Mouse (Mus musculus) Patski (cell line): Measurements from ENCODE around the gene RPS10-NUDT3. TPM values are rescaled to one million over a fixed set of nuclear protein-coding genes. Genes with fewer than 3 reads are reported as not detected.
A peak's percentile ranks its signal among the peaks of the same experiment; 100 is the strongest.

Experiments
- ATAC-seq: fragments of 100-300 bp; one replicate; pipeline ENCODE4 v1.8.0; 2021
- CTCF ChIA-PET: fragments of 350-600 bp; sonication (Branson Sonifier 250); formaldehyde crosslinking; loops from one replicate; lab custom pipeline; 2022; ENCODE audit warnings: inconsistent platforms; lab: Charles Lee
- POLR2A ChIA-PET: fragments of 350-600 bp; sonication (Branson Sonifier 250); formaldehyde crosslinking; loops from one replicate; lab custom pipeline; 2022; ENCODE audit warnings: antibody characterized with exemption, inconsistent platforms; lab: Charles Lee
- DNase-seq: peaks from one replicate; pipeline ENCODE4 v3.0.0-alpha.2; 2011; ENCODE audit warnings: low read depth, low spot score
- H3K27me3 ChIP-seq: fragments of 371-371 bp; one replicate; pipeline ENCODE4 v1.5.1; 2021
- CTCF ChIP-seq: fragments of 100-300 bp; IDR thresholded peaks from one replicate; pipeline ENCODE4 v1.5.1; 2021
- in situ Hi-C: fragments of 300-500 bp; cut with MboI; formaldehyde crosslinking; loops from 3 replicates; pipeline ENCODE4 v1.11.1; 2018; ENCODE audit warnings: low pct_unique_long_range_greater_than_20kb, mixed read lengths
- polyA plus RNA-seq: library from polyadenylated mRNA; unstranded; gene quantifications from one replicate; pipeline ENCODE4 v1.2.3, GENCODE M21; 2021

Gene RPS10-NUDT3
- polyA plus RNA-seq, 1 experiment from 2014 or later, result 1.7 TPM

DNA sequence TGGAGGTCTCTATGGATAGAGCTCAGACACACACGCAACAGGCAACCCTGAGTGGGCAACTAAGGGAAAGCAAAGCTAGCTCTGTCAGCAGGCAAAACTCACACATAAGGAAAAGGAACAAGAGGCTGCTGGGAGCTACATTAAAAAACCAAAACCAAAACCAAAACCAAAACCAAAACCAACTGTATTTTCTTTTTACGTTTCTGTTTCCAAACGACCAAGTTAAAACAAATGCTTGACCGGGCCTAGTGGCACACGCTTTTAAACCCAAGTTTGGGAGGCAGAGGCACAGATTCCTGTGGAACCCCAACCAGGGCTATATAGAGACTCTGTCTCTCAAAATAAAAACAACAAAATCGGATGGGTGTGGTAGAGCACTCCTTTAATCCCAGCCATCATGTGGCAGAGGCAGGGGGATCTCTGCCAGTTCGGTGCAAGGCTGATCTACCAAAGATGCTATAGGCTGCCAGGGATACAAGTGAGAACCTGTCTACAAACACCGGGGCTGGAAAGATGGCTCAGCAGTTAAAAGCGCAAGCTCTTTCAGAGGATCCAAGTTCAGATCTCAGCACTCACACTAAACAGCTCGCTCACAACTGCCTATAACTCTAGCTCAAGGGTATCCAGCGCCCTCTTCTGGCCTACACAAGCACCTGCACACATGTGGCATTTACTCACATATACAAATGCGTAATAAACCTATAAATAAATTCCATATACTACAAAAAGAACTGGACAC, 43.0 kb downstream of the RPS10-NUDT3 start:
- in situ Hi-C loops, result no loop called here
- no peaks in the 10 kb centered on the region for H3K27me3 ChIP-seq
- no peak for TF ChIP-seq CTCF
- CTCF ChIA-PET, result interaction anchor here (1.1 kb wide), 1 partner anchor 15 kb away, joined by 3 read pairs; no protein-coding TSS in a partner anchor
- ATAC-seq, result no peak
- POLR2A ChIA-PET, result interaction anchor here (1.0 kb wide), 1 partner anchor 13 kb away, joined by 3 read pairs; no protein-coding TSS in a partner anchor
- DNase-seq, result no peak

DNA sequence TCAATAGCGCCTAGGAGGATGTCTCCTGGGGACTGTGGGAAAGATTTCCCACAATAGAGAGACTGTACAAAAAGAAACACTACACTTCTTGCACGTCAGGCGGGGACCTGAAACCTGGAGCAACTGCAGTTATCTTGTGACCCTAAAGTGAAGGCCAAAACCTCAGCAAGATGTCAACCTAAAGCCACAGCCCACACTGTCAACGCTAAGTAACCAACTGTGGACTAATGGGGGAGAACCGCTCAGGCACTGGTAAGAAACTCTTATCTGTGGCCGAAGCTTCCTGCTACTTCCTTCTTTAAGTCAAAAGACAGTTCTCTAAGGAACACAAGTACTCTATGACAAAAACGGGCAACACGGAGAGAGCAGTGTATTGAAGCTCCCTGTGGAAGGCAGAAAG, 46.8 kb downstream of the RPS10-NUDT3 start:
- POLR2A ChIA-PET, result no interaction called here
- no peak for TF ChIP-seq CTCF
- CTCF ChIA-PET, result no interaction called here
- in situ Hi-C loops, result no loop called here
- no peak for DNase-seq
- H3K27me3 ChIP-seq, result no peaks in the 10 kb centered on the region
- no peak for ATAC-seq

DNA sequence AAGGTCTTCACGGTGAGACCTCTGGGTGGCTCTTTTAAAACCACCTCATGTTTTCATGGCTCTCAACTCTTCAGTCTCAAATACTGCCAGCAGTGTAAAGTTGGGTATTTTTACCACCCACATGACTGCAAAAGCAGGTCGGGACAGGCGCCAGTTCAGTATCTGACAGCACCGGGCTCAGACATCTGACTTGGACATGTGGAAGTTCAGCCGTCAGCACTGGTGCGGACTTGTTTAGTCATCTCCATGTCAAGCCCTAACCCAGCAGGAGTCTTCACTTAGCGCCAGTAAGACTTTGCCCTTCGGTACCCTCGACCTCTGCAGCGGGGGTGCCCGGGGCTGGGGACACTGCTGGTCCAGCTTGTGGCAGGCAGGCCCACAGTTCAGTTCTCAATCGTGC, 47.8 kb downstream of the RPS10-NUDT3 start:
- ATAC-seq (no peak), DNase-seq (no peak)
- no peaks in the 10 kb centered on the region for H3K27me3 ChIP-seq
- POLR2A ChIA-PET, result no interaction called here
- no peak for TF ChIP-seq CTCF
- CTCF ChIA-PET, result no interaction called here
- in situ Hi-C loops, result no loop called here

- TF ChIP-seq CTCF, result no peak
- H3K27me3 ChIP-seq, result no peaks in the 10 kb centered on the region
- CTCF ChIA-PET, result no interaction called here
- DNase-seq (no peak), ATAC-seq (no peak)
- in situ Hi-C loops, result no loop called here
- POLR2A ChIA-PET, result no interaction called here
These were observed 48.4 kb downstream of the RPS10-NUDT3 start for GRCm38 (mm10) chr17:27586661-27587060.

- in situ Hi-C loops, result no loop called here
- ATAC-seq (no peak), DNase-seq (no peak)
- TF ChIP-seq CTCF, result no peak
- no peaks in the 10 kb centered on the region for H3K27me3 ChIP-seq
- POLR2A ChIA-PET, result interaction anchor here (1.0 kb wide), 1 partner anchor 52 kb away, joined by 3 read pairs; the partner anchor contains the start of gene RPS10-NUDT3
- CTCF ChIA-PET, result no interaction called here
These were observed 51.7 kb downstream of the RPS10-NUDT3 start for GRCm38 (mm10) chr17:27583185-27583894.

DNA sequence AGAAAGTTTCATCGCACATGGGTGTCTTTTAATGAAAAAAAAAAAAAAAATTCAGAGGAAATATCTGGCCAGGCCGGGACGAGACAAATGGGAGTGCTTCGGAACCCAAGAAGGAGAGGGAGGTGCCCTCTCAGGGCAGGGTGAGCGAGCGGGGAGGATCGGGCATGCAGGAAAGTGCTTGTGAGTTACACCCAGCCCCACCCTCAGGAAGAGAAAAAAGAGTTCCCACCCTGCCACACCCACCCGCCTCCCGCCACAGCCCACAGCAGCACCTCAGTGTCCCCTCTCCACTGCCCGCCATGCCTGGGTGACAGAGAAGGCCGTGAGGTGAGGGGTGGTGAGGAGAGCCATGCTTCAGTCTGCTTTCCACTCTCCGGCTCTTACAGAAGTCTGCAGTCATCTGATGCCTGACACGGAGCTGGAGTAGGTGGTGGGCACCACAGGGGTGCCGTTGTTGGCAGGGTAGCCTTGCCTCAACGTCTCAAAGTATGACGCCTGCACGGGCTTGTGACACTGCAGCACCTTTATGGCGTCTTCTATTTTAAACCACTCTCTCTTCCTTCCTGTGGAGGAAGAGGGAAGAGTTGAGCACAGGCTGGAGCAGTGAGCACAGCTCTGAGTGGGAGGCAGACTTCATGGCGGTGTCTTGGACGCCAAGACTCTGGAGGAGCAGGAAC, 54.5 kb downstream of the RPS10-NUDT3 start:
- no peaks in the 10 kb centered on the region for H3K27me3 ChIP-seq
- CTCF ChIA-PET, result no interaction called here
- in situ Hi-C loops, result no loop called here
- no peak for TF ChIP-seq CTCF
- POLR2A ChIA-PET, result no interaction called here
- DNase-seq (no peak), ATAC-seq (no peak)

DNA sequence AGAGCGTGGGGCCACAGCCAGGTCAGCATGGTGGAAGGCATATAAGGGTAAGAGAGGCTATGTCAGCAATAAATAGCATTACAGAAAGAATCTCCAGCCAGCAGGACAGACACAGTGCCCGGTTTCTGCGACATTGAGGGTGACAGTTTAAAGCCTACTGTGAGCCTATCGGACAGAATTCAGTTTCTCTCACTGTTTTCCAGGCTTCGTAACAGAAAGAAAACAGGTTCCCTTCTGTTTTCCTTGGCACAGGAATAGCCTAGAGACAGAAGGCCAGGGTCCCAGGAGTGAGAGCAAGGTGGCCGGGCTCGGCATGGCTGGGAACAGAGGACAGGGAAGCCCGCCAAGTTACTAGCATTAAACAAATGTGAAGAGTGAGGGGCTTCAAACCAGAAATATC, 55.2 kb downstream of the RPS10-NUDT3 start:
- no peaks in the 10 kb centered on the region for H3K27me3 ChIP-seq
- TF ChIP-seq CTCF, result no peak
- POLR2A ChIA-PET, result interaction anchor here (1.5 kb wide), 1 partner anchor 12 kb away, joined by 3 read pairs; no protein-coding TSS in a partner anchor
- in situ Hi-C loops, result no loop called here
- CTCF ChIA-PET, result interaction anchor here (3.4 kb wide), 1 partner anchor 14 kb away, joined by 10 read pairs; the partner anchor contains the start of gene AI413582
- ATAC-seq, result no peak
- DNase-seq, result no peak

- ChIA-PET POLR2A (interaction anchor here (1.5 kb wide), 1 partner anchor 13 kb away, joined by 3 read pairs; no protein-coding TSS in a partner anchor), CTCF (interaction anchor here (3.4 kb wide), 1 partner anchor 13 kb away, joined by 10 read pairs; the partner anchor contains the start of gene AI413582)
- TF ChIP-seq CTCF, result no peak
- ATAC-seq (no peak), DNase-seq (no peak)
- no peaks in the 10 kb centered on the region for H3K27me3 ChIP-seq
- in situ Hi-C loops, result no loop called here
These were observed 56.5 kb downstream of the RPS10-NUDT3 start for GRCm38 (mm10) chr17:27578487-27578886.

GRCm38 (mm10) chr17:27577468-27577867, 57.6 kb downstream of the RPS10-NUDT3 start:
- peak; percentile 41 for ATAC-seq
- no peak for TF ChIP-seq CTCF
- CTCF ChIA-PET, result interaction anchor here (0.8 to 3.4 kb wide), 6 partner anchors 12 to 52 kb away, joined by 3 to 10 read pairs (median 4); partner anchors contain the start of gene AI413582
- DNase-seq, result no peak
- POLR2A ChIA-PET, result interaction anchor here (1.2 kb wide), 1 partner anchor 14 kb away, joined by 3 read pairs; no protein-coding TSS in a partner anchor
- in situ Hi-C loops, result no loop called here
- H3K27me3 ChIP-seq, result no peaks in the 10 kb centered on the region

- no peak for TF ChIP-seq CTCF
- DNase-seq, result no peak
- ChIA-PET CTCF (interaction anchor here (1.4 to 3.4 kb wide), 3 partner anchors 10 to 54 kb away, joined by 3 to 10 read pairs (median 4); partner anchors contain the start of gene AI413582), POLR2A (no interaction called here)
- no peak for ATAC-seq
- H3K27me3 ChIP-seq, result no peaks in the 10 kb centered on the region
- in situ Hi-C loops, result no loop called here
These were observed 59.0 kb downstream of the RPS10-NUDT3 start for GRCm38 (mm10) chr17:27576056-27576455.
